Mouse (Mus musculus): ENCODE measurements around the gene Olfr641. TPM values are rescaled to one million over a fixed set of nuclear protein-coding genes. Genes with fewer than 3 reads are reported as not detected.

The Olfr641 gene
- not detected in 2 replicates for polyA plus RNA-seq (2012; rRNA removed)

GRCm38 (mm10) chr7:104035145-104035544, at the start of gene Olfr641:
Olfr641 (plus strand) TSS chr7:104035445.
- no peak for DNase-seq (ENCODE audit: extremely low spot score in 1 of 2, low spot score in 1 of 2)

GRCm38 (mm10) chr7:103998446-103998845, 36.8 kb upstream of the Olfr641 start, which contains the start of gene Olfr638:
Olfr638 (plus strand) TSS chr7:103998746.
- DNase-seq (ENCODE audit: extremely low spot score in 1 of 2, low spot score in 1 of 2): no peak

- no peak for DNase-seq (ENCODE audit: extremely low spot score in 1 of 2, low spot score in 1 of 2)
Observed at GRCm38 (mm10) chr7:103999124-103999523, 36.1 kb upstream of the Olfr641 start.

- DNase-seq (ENCODE audit: extremely low spot score in 1 of 2, low spot score in 1 of 2): no peak
Observed at GRCm38 (mm10) chr7:104017203-104017602, 18.0 kb upstream of the Olfr641 start, which contains the start of gene Olfr639. Olfr639 (minus strand) TSS chr7:104017303.

- no peak for DNase-seq (ENCODE audit: extremely low spot score in 1 of 2, low spot score in 1 of 2)
Observed at GRCm38 (mm10) chr7:104018953-104019352, 16.3 kb upstream of the Olfr641 start.

- no peak for DNase-seq (ENCODE audit: extremely low spot score in 1 of 2, low spot score in 1 of 2)
Observed at GRCm38 (mm10) chr7:104021651-104022050, 13.6 kb upstream of the Olfr641 start.

- DNase-seq (ENCODE audit: extremely low spot score in 1 of 2, low spot score in 1 of 2): no peak
Observed at GRCm38 (mm10) chr7:104025473-104025872, 9.8 kb upstream of the Olfr641 start, which contains the start of gene Olfr640. Olfr640 (minus strand) TSS chr7:104025573.

- DNase-seq (ENCODE audit: extremely low spot score in 1 of 2, low spot score in 1 of 2): no peak
Observed at GRCm38 (mm10) chr7:104026978-104027377, 8.3 kb upstream of the Olfr641 start.

GRCm38 (mm10) chr7:104050745-104051144, 15.5 kb downstream of the Olfr641 start:
- DNase-seq (ENCODE audit: extremely low spot score in 1 of 2, low spot score in 1 of 2): no peak

GRCm38 (mm10) chr7:104052566-104052965, 17.3 kb downstream of the Olfr641 start, which contains the start of gene Olfr642:
Olfr642 (minus strand) TSS chr7:104052666.
- DNase-seq (ENCODE audit: extremely low spot score in 1 of 2, low spot score in 1 of 2): no peak

- DNase-seq (ENCODE audit: extremely low spot score in 1 of 2, low spot score in 1 of 2): no peak
Observed at GRCm38 (mm10) chr7:104059215-104059614, 24.0 kb downstream of the Olfr641 start.

GRCm38 (mm10) chr7:104061345-104061744, 26.1 kb downstream of the Olfr641 start, which contains the start of gene 4930516K23Rik:
4930516K23Rik (minus strand) TSS chr7:104061445.
- DNase-seq (ENCODE audit: extremely low spot score in 1 of 2, low spot score in 1 of 2): no peak

- DNase-seq (ENCODE audit: extremely low spot score in 1 of 2, low spot score in 1 of 2): no peak
Observed at GRCm38 (mm10) chr7:104071769-104072168, 36.5 kb downstream of the Olfr641 start, which contains the start of gene Olfr644. Olfr644 (minus strand) TSS chr7:104071869.

- no peak for DNase-seq (ENCODE audit: extremely low spot score in 1 of 2, low spot score in 1 of 2)
Observed at GRCm38 (mm10) chr7:104085365-104085764, 50.1 kb downstream of the Olfr641 start, which contains the start of gene Olfr645. Olfr645 (minus strand) TSS chr7:104085465.

Other genes starting within 250 kb of the Olfr641 start
- gene Olfr67, start 243.6 kb upstream of the Olfr641 start, polyA plus RNA-seq (2012; rRNA removed): not detected in 2 replicates
- gene Hbb-bt, start 221.4 kb upstream of the Olfr641 start, polyA plus RNA-seq (2012; rRNA removed): 66.4 and 91.1 TPM in 2 replicates
- gene Hbb-bs, start 207.3 kb upstream of the Olfr641 start, polyA plus RNA-seq (2012; rRNA removed): 468 and 610 TPM in 2 replicates
- gene Hbb-bh2, start 194.9 kb upstream of the Olfr641 start, polyA plus RNA-seq (2012; rRNA removed): not detected in 2 replicates
- 2.1 and 9.1 TPM in 2 replicates for gene Hbb-bh1, start 192.3 kb upstream of the Olfr641 start, polyA plus RNA-seq (2012; rRNA removed)
- gene Hbb-y, start 182.2 kb upstream of the Olfr641 start, polyA plus RNA-seq (2012; rRNA removed): 20.5 and 59.2 TPM in 2 replicates
- gene Olfr66, start 149.2 kb upstream of the Olfr641 start, polyA plus RNA-seq (2012; rRNA removed): not detected in 2 replicates
- not detected in 2 replicates for gene Olfr64, start 141.0 kb upstream of the Olfr641 start, polyA plus RNA-seq (2012; rRNA removed)
- not detected in 2 replicates for gene Olfr65, start 132.0 kb upstream of the Olfr641 start, polyA plus RNA-seq (2012; rRNA removed)
- not detected in 2 replicates for gene Olfr631, start 106.6 kb upstream of the Olfr641 start, polyA plus RNA-seq (2012; rRNA removed)
- gene Olfr632, start 101.1 kb upstream of the Olfr641 start, polyA plus RNA-seq (2012; rRNA removed): not detected in 2 replicates
- gene Olfr633, start 91.0 kb upstream of the Olfr641 start, polyA plus RNA-seq (2012; rRNA removed): not detected in 2 replicates
- not detected in 2 replicates for gene Olfr635, start 64.3 kb upstream of the Olfr641 start, polyA plus RNA-seq (2012; rRNA removed)
- gene Olfr638, start 36.7 kb upstream of the Olfr641 start, polyA plus RNA-seq (2012; rRNA removed): not detected in 2 replicates
- gene Olfr639, start 18.1 kb upstream of the Olfr641 start, polyA plus RNA-seq (2012; rRNA removed): not detected in 2 replicates
- 0.11 TPM in 1 of 2 replicates, not detected in the other for gene Olfr640, start 9.9 kb upstream of the Olfr641 start, polyA plus RNA-seq (2012; rRNA removed)
- not detected in 2 replicates for gene Olfr642, start 17.2 kb downstream of the Olfr641 start, polyA plus RNA-seq (2012; rRNA removed)
- not detected in 2 replicates for gene 4930516K23Rik, start 26.0 kb downstream of the Olfr641 start, polyA plus RNA-seq (2012; rRNA removed)
- 0.02 TPM in 1 of 2 replicates, not detected in the other for gene Olfr644, start 36.4 kb downstream of the Olfr641 start, polyA plus RNA-seq (2012; rRNA removed)
- gene Olfr645, start 50.0 kb downstream of the Olfr641 start, polyA plus RNA-seq (2012; rRNA removed): not detected in 2 replicates
- gene Olfr646, start 69.4 kb downstream of the Olfr641 start, polyA plus RNA-seq (2012; rRNA removed): not detected in 2 replicates
- not detected in 2 replicates for gene Ubqln5, start 94.4 kb downstream of the Olfr641 start, polyA plus RNA-seq (2012; rRNA removed)
- gene Olfr643, start 102.0 kb downstream of the Olfr641 start, polyA plus RNA-seq (2012; rRNA removed): not detected in 2 replicates
- gene Ubqln3, start 107.8 kb downstream of the Olfr641 start, polyA plus RNA-seq (2012; rRNA removed): not detected in 2 replicates
- gene Ubqlnl, start 115.1 kb downstream of the Olfr641 start, polyA plus RNA-seq (2012; rRNA removed): not detected in 2 replicates
- gene Olfm5, start 129.4 kb downstream of the Olfr641 start, polyA plus RNA-seq (2012; rRNA removed): 0.06 and 0.82 TPM in 2 replicates
- 0.08 and 0.16 TPM in 2 replicates for gene Olfr648, start 147.9 kb downstream of the Olfr641 start, polyA plus RNA-seq (2012; rRNA removed)
- 0.23 TPM in 1 of 2 replicates, not detected in the other for gene Olfr649, start 160.5 kb downstream of the Olfr641 start, polyA plus RNA-seq (2012; rRNA removed)
- gene Trim6, start 183.3 kb downstream of the Olfr641 start, polyA plus RNA-seq (2012; rRNA removed): 0.56 and 1.0 TPM in 2 replicates
- 4.0 and 4.1 TPM in 2 replicates for gene Trim34a, start 209.0 kb downstream of the Olfr641 start, polyA plus RNA-seq (2012; rRNA removed)